Mouse (Mus musculus) stomach, embryonic 16.5 days (tissue): ENCODE measurements at regions not wholly inside any gene's neighbourhood (a gene's known extent, or its start where the extent isn't known, plus 50 kb on each side); places are given as distances from the start of the nearest gene placed in this dataset.

ENCODE experiments used
- ATAC-seq: fragments of 200-750 bp; cut with Nextera tagmentation; 2 replicates; pipeline ENCODE4 v1.8.0; 2017; ENCODE audit warnings: moderate number of reproducible peaks, moderate TSS enrichment; ENCODE audit not compliant: insufficient read depth, low FRiP score
- H3K27ac ChIP-seq: fragments of 300-500 bp; sonication (generic); 2 replicates; pipeline ENCODE4 v1.5.1; 2014; ENCODE audit warnings: low read length
- H3K27me3 ChIP-seq: fragments of 300-500 bp; sonication (generic); 2 replicates; pipeline ENCODE4 v1.6.1; 2014; ENCODE audit warnings: low read length, control low read depth, mixed read lengths; ENCODE audit not compliant: control insufficient read depth, insufficient read depth
- H3K36me3 ChIP-seq: fragments of 300-500 bp; sonication (generic); 2 replicates; pipeline ENCODE4 v1.6.1; 2014; ENCODE audit warnings: low read length; ENCODE audit not compliant: control insufficient read depth, insufficient read depth
- H3K4me1 ChIP-seq: fragments of 300-500 bp; sonication (generic); 2 replicates; pipeline ENCODE4 v1.6.1; 2014; ENCODE audit warnings: low read length, control low read depth, mixed read lengths; ENCODE audit not compliant: control insufficient read depth, insufficient read depth
- H3K4me2 ChIP-seq: fragments of 300-500 bp; sonication (generic); 2 replicates; pipeline ENCODE4 v1.6.1; 2014; ENCODE audit warnings: low read depth, low read length, mixed read lengths
- H3K4me3 ChIP-seq: fragments of 300-500 bp; sonication (generic); replicated peaks from 2 replicates; pipeline ENCODE4 v1.5.1; 2014; ENCODE audit warnings: mild to moderate bottlenecking, low read length
- H3K9ac ChIP-seq: fragments of 300-500 bp; sonication (generic); 2 replicates; pipeline ENCODE4 v1.6.1; 2014; ENCODE audit warnings: low read length
- H3K9me3 ChIP-seq: fragments of 300-500 bp; sonication (generic); replicated peaks from 2 replicates; pipeline ENCODE4 v1.6.1; 2016; ENCODE audit warnings: low read length, control low read depth; ENCODE audit not compliant: control insufficient read depth
- WGBS: fragments of 180-500 bp; shearing (Covaris S2); extraction: QIAGEN DNeasy Blood & Tissue Kit; methylation state at CpG from one replicate; pipeline ENCODE4 v1.1.7; 2014; 5-methylcytosine and 5-hydroxymethylcytosine counted together

- WGBS, result 48% methylated on average over 2 of the region's 2 CpGs
- Histone ChIP-seq H3K9me3 (no peaks in the 10 kb centered on the region), H3K36me3 (no peaks in the 10 kb centered on the region), H3K9ac (no peak overlapping the region), H3K27ac (no peak overlapping the region), H3K4me3 (no peak overlapping the region), H3K4me2 (no peak overlapping the region), H3K27me3 (no peaks in the 10 kb centered on the region), H3K4me1 (no peaks in the 10 kb centered on the region)
- ATAC-seq, result no peak
Observed at GRCm38 (mm10) chr14:86453142-86453541, 687.9 kb downstream of the Diaph3 start.

GRCm38 (mm10) chr14:86450616-86451015, 690.4 kb downstream of the Diaph3 start:
- 88% methylated on average over 1 of the region's 1 CpGs for WGBS
- no peak overlapping the region for H3K4me3 ChIP-seq
- ATAC-seq, result no peak
- no peaks in the 10 kb centered on the region for H3K4me1 ChIP-seq
- no peak overlapping the region for H3K27ac ChIP-seq
- no peaks in the 10 kb centered on the region for H3K36me3 ChIP-seq
- H3K4me2 ChIP-seq, result no peak overlapping the region
- no peaks in the 10 kb centered on the region for H3K9me3 ChIP-seq
- no peak overlapping the region for H3K9ac ChIP-seq
- H3K27me3 ChIP-seq, result no peaks in the 10 kb centered on the region

- Histone ChIP-seq H3K4me2 (no peak overlapping the region), H3K9me3 (no peaks in the 10 kb centered on the region), H3K9ac (no peak overlapping the region), H3K36me3 (no peaks in the 10 kb centered on the region), H3K4me1 (no peaks in the 10 kb centered on the region), H3K4me3 (no peak overlapping the region), H3K27me3 (no peaks in the 10 kb centered on the region), H3K27ac (no peak overlapping the region)
- 64% methylated on average over 4 of the region's 4 CpGs for WGBS
- no peak for ATAC-seq
Observed at GRCm38 (mm10) chr14:86445139-86445538, 695.9 kb downstream of the Diaph3 start.

GRCm38 (mm10) chr14:86443921-86444835, 696.9 kb downstream of the Diaph3 start:
- Histone ChIP-seq H3K4me3 (no peak overlapping the region), H3K27me3 (no peaks in the 10 kb centered on the region), H3K9ac (no peak overlapping the region), H3K4me2 (no peak overlapping the region), H3K36me3 (no peaks in the 10 kb centered on the region), H3K27ac (no peak overlapping the region), H3K4me1 (no peaks in the 10 kb centered on the region), H3K9me3 (no peaks in the 10 kb centered on the region)
- no peak for ATAC-seq
- 53% methylated on average over 5 of the region's 5 CpGs for WGBS

GRCm38 (mm10) chr14:86441895-86442679, 698.9 kb downstream of the Diaph3 start:
- Histone ChIP-seq H3K9me3 (no peaks in the 10 kb centered on the region), H3K4me2 (no peak overlapping the region), H3K9ac (no peak overlapping the region), H3K4me3 (no peak overlapping the region), H3K27me3 (no peaks in the 10 kb centered on the region), H3K36me3 (no peaks in the 10 kb centered on the region), H3K27ac (no peak overlapping the region), H3K4me1 (no peaks in the 10 kb centered on the region)
- no peak for ATAC-seq
- 77% methylated on average over 9 of the region's 9 CpGs for WGBS

GRCm38 (mm10) chr14:86437383-86437782, 703.7 kb downstream of the Diaph3 start:
- Histone ChIP-seq H3K36me3 (no peaks in the 10 kb centered on the region), H3K4me3 (no peak overlapping the region), H3K27me3 (no peaks in the 10 kb centered on the region), H3K4me2 (no peak overlapping the region), H3K27ac (no peak overlapping the region), H3K9me3 (no peaks in the 10 kb centered on the region), H3K9ac (no peak overlapping the region), H3K4me1 (no peaks in the 10 kb centered on the region)
- 80% methylated on average over 3 of the region's 3 CpGs for WGBS
- ATAC-seq, result no peak

GRCm38 (mm10) chr14:86435345-86435744, 705.7 kb downstream of the Diaph3 start:
- H3K36me3 ChIP-seq, result no peaks in the 10 kb centered on the region
- H3K27ac ChIP-seq, result no peak overlapping the region
- no peak for ATAC-seq
- no peak overlapping the region for H3K9ac ChIP-seq
- no peaks in the 10 kb centered on the region for H3K4me1 ChIP-seq
- H3K4me2 ChIP-seq, result no peak overlapping the region
- no peak overlapping the region for H3K4me3 ChIP-seq
- H3K9me3 ChIP-seq, result no peaks in the 10 kb centered on the region
- H3K27me3 ChIP-seq, result no peaks in the 10 kb centered on the region
- WGBS, result 91% methylated on average over 2 of the region's 2 CpGs

GRCm38 (mm10) chr14:86431215-86431816, 709.7 kb downstream of the Diaph3 start:
- 49% methylated on average over 6 of the region's 6 CpGs for WGBS

GRCm38 (mm10) chr14:86421881-86422280, 719.2 kb downstream of the Diaph3 start:
- Histone ChIP-seq H3K27me3 (no peaks in the 10 kb centered on the region), H3K27ac (no peak overlapping the region), H3K4me1 (no peaks in the 10 kb centered on the region), H3K4me3 (no peak overlapping the region), H3K9ac (no peak overlapping the region), H3K9me3 (no peaks in the 10 kb centered on the region), H3K36me3 (no peaks in the 10 kb centered on the region), H3K4me2 (no peak overlapping the region)
- no peak for ATAC-seq
- 65% methylated on average over 5 of the region's 5 CpGs for WGBS

More at GRCm38 (mm10) chr14:86431215-86431816, 709.7 kb downstream of the Diaph3 start:
- Histone ChIP-seq H3K9ac (no peak overlapping the region), H3K9me3 (no peaks in the 10 kb centered on the region), H3K27me3 (no peaks in the 10 kb centered on the region), H3K36me3 (no peaks in the 10 kb centered on the region), H3K27ac (no peak overlapping the region), H3K4me3 (no peak overlapping the region), H3K4me2 (no peak overlapping the region), H3K4me1 (no peaks in the 10 kb centered on the region)
- no peak for ATAC-seq
